Mouse (Mus musculus) cerebellum, adult 11-12 months (tissue): Measurements from ENCODE around the gene Smad1.
"Not testable (repeated sequence)": the region's sequence is repeated elsewhere in the genome, so short reads cannot be mapped to it uniquely, and the experiment has no call there.

ENCODE experiments used
- DNase-seq: peaks from one replicate; pipeline ENCODE4 v3.0.0; 2022

Smad1 gene

DNA sequence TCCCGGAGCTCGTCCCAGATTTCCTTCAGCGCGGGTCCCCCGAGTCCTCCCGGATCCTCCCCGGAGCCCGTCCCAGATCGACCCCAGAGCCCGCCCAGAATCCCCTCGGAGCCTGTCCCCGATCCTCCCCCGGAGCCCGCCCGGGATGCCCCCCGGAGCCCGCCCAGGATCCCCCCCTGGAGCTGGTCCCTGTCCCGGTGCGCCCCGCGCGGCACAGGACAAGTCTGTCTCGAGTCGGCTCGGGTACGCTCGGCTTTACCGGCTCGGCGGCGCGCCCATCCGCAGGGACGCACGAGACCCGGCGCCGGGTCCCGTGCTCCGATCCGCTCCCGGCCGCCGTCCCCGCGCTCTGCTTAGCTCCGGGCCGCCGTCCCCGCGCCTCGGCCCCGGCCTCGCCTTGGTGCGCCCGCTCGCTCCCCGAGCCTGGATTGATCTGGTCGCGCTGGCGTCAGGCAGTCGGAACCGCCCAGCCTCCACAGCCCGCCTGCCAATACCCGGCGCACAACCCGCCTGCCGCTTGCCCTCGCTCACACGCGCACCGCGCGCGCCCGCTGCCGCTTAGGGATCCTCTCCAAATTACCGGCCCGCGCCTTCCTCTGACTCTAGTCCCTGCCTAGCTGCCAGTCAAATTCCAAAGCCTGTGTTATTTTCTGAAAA lies at the start of gene Smad1:
TSS of gene Smad1 (minus strand) at position 525 of the 657 bp plus-strand sequence.
- peak; percentile 94 for DNase-seq

DNA sequence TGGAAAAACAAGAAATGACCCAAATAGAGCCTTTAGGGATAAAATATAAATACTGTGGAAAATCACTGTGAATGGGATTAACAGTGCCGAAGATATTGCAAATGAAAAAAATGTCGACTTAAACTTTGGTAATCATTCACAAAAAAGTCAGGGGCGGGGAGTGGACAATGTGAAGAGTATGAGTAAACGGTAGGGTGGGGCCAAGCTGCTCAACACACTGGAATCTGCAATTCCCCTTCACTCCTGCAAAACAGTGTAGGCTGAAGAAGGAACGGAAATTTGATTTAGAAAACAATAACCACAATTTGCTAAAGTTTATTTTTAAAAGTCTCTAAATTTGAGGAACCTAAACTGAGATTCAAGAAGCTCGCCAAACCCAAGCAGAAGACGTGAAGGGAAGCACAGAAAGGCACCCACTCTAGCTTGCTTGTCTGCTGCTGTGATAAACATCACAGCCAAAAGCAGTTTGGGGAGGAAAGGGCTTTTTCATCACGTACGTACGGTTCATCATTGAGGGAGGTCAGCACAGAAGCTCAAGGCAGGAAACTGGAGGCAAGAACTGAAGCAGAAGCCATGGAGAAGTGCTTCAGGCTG lies 48.0 kb upstream of the Smad1 start:
- DNase-seq: no peak

DNA sequence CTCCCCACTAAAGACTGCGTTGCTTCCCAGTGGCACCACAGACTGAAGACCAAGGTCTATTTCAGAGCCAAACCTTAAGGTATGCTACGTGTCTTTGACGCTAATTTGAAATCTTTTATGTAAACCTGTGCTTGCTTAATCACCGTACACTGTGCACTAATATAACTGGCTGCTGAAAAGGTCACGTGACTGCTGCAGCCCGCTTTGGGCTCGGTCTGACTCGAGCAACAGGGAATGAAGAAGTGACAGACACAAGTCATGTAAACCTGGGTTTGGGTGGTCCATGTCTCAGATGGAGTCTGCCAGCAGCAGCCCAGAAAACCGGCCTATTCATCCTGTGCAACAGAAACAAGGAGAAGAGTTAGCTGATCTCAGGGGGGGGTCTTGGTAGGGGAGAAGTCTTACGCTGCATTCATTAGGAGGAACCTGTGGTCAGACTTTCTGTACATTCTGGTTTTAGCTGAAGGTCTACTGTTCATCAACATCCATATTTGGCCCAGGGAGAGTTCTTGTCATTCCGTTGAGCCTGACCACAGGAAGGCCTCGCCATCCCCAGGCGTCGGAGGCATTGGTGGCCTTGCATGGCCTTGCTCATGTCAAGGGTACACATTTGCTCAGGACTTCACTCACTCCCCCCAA lies 44.3 kb upstream of the Smad1 start:
- DNase-seq: no peak

DNA sequence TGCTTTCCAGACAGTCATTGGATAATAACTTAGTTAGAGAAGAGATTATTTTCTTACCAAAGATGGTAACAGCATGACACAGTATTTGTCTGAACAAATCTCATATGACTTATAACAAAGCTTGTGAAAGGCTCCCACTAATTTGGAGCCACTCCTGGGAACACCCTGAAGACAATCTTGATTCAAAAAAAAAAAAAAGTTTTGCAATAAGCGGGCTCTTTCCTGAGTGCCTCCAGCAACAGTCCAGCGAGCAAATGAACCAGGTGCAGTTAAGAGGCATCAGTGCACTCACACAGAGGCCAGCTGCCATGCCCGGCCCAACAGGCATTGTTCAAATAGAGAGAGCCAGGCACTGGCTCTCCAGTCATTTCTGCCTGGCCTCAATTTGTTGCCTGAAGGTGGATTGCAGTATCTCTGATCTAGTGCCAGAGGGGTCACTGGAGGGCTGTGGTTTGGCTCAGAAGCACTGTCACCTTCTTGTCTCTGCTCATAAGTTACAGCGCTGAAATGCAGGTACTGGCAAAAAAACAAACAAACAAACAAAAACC lies 34.7 kb upstream of the Smad1 start:
- no peak for DNase-seq

DNA sequence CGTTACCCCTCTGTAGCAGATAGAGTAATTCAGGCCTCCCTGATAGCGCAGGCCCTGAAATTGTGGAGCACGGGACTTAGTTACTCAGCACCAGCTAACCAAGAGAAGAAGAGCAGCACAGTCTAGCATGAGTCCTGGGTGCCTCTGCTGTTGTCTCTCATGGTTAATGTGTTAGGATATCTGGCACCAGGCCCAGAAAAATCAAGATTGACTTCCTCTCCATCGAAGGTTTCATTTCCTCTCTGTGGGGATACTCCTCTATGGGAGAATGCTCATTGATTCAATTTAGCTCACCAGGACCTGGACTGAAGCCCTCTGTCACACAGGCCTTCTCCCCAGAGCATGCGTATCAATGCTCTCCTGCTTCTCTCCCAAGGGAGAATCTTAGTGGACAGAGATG lies 15.6 kb upstream of the Smad1 start:
- DNase-seq: no peak

DNA sequence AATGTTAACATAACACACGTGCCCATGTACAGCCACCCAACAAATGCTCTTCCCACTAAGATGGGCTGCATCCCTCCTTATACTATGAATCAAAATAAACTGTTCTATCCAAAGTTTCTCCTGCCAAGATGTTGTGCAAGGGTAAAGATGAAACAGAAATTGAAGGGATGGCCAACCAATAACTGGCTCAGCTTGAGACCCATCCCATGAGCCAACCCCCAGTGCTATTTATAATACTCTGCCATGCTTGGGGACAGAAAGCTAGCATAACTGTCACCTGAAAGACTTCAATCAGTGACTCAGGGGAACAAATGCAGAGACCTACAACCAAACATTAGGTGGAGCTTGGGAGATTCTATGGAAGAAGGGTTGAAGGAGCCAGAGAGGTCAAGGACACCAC lies 11.2 kb upstream of the Smad1 start:
- DNase-seq: no peak

DNA sequence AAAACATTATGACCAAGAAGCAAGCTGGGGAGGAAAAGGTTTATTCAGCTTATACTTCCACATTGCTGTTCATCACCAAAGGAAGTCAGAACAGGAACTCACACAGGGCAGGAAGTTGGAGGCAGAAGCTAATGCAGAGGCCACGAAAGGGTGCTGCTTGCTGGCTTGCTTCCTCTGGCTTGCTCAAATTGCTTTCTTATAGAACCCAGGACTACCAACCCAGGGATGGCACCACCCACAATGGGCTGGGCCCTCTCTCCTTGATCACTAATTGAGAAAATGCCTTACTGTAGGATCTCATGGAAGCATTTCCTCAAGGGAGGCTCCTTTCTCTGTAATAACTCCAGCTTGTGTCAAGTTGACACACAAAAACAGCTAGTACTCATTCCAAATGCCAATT lies 8.0 kb upstream of the Smad1 start:
- DNase-seq: not testable (repeated sequence)

DNA sequence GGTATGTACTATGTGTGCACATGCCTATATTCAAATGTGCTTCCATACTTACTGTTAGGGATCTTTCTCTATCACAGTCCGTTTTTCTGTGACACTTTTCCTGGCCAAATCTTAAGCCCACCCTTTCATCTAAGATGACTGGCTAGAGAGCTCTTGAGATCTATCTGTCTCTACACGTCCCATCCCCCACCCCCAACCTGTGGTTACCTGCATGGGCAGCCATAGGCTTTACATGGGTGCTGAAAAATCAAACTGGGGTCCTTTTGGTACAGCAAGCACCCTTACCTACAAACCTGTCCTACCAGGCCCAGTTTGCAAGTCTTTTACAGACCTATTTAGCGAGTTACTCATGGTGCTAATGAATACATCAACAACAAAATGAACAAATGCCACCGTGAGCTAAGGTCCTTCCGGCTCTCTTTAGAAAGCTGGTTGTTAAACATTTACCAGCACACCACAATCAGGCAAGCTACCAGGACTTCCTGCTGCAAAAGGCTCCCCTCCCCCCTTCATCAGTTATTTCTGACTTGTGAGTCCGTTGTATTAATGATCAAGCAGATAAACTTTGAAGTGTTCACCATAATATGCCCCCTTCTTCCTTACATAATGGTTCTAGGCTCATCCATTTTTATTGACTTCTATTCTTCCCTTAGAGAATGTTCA lies 5.7 kb upstream of the Smad1 start:
- DNase-seq: no peak

DNA sequence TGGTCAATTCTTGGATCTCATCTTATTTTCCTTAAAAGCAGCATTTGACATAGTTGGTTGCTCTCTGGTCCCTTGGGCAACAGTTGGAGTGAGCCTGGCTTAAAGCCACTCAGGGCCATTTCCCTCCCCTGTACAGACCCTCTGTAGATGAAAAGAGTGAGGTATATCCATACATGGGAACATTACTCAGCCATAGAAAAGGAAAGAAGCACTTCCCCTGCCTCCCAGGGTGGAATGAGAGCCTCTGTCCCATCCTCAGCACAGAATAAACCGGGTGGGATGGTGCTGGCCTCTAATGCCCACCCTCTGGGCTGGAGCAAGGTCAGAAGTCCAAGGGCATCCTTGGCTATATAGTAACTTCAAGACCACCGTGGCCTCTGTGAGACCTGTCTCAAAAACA lies 1.4 kb upstream of the Smad1 start:
- no peak for DNase-seq

DNA sequence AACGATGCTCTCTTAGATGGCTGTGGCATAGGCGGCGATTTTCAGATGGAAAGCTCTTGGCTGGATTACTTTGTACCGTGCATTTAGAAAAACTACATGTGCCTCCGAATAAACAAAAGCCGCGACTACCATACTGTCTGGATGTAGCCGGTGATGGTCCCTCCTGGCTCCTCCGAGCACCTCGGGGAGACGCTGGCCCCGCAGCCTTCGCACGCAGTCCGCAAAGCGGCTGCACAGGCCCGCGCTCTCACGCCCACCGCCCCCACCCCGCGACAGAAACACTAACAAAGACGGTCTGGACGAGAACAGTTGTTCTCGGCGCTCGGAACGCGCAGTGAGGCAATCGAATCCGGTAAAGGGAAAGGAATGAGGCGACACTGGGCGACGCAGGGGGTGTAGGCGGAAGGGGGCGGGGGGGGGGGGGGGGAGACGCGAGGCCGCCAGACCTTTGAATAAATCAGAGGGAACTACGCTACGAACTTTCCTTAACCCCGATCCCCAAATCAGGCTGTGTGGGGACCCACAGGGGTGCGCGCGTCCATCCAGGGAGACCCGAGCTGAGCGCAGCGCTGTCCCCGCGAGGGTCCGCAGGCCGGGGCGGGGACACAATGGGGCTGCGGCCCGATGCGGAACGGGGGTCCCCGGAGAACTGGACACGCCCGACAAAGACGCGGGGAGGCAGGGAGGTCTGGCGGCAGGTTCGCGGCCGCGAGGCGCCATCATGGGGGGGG lies 902 bp downstream of the Smad1 start:
- DNase-seq: peak; percentile 30

DNA sequence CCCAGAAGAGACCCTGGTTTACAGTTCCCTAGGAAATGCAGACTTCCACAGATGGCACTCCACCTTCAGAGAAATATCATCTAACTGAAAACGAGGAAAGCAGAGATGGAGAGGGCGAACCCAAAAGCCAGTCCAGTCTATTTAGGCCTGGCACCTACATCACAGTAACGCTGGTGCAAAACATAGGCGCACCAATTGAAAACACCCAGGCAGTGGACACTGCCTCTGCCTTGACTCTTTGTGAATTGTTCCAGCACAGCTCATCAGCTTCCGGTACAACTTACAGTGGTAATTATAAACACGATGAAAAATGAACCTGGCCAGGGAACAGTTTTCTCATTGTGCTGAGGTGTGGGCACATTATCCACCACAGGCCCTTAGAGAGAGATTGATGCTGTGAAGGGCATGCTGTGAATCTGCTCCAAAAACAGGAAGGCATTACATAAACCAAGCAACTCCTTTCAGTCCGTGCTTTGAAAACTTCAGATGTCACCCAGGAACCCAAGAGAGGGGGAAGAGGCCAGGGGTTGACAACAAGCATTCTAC lies 1.5 kb downstream of the Smad1 start:
- DNase-seq: no peak

DNA sequence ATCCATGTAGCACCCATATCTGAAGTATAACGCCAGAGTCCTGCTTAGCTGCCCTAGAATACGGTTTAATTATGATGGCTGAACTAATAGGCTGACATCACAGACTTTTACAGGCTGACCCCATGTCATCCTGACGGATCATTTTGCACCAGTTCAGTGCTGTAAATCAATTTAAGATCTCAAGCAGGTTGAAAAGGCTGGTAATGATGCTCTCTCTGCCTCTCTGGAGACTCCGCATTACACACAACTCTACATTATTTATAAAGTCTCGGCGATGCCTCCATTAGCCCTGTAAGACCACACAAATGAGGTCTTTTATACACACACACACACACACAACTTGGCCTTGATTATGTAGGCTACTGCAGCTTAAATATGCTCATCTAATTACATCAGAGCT lies 2.4 kb downstream of the Smad1 start:
- DNase-seq: no peak

DNA sequence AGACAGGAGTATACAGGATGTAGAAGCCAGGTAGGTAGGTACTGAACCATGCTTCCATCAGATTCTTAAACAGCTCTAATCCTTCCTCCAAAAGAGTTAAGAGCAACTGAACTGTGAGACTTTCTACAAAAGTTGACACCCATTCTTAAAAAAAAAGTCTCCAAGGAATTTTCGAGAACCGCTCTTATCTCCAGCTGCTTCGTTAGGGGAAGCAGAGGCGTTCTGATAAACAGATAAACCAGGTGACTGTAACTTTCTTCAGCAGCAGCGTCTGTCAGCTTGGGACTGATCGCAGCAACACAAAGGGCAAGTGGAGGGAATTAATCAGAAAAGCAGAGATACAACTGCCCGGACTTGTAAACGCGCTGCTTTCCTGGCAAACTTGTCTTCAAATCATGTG lies 5.3 kb downstream of the Smad1 start:
- DNase-seq: no peak

DNA sequence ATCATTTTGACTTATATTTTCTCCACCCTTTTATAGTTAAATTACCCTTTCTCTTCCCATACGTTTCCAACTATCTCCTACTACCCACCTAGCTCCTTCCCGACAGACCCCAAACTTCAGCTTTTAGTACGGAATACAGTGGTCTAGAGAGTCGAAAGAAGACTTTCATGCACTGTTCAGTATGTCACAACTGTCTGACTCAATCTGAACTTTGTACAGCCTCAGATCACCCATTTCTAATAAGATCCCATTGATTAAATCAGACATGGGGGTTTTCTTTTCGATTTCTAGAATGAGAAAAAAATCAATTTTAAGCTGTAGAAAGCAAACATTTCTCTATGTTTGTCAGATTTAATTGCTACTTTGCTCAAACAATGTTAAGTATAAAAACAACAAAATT lies 6.1 kb downstream of the Smad1 start:
- DNase-seq: no peak

DNA sequence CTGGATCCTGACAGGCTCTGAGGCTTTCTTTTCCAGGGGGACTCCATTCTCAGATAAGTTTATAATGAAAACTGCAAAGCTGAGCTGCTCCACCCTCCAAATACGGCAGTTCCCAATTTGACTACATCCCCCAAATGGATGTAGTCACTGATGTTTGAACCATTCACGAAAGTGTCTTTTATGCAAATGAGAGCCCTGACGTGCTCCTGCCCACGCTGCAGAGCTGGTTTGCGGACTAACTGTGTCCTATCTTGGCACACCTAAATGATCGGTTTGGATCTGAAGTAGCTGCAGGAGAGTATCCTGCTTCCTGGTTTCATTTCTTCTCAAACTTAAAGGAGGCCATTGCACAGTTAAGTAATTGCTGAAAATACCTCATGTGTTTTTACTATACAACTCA lies 6.7 kb downstream of the Smad1 start:
- no peak for DNase-seq

DNA sequence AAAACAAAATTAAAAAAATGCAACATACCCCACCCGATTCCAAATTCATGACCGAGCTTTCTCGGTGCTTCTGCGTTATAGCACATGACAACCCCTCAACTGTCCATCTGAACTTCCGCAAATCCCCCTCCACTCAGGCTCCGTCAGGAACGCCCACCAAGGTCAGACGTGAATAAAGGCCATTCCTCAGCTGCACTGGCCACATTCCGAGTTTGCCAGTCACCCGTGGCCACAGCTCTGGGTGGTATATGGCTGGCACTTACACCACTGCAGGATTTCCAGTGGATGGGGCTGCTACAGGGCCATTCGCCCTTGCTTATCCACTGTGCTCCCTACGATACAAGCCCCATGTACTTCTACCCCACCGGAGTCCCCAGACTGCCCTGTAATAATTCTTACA lies 7.9 kb downstream of the Smad1 start:
- DNase-seq: no peak

DNA sequence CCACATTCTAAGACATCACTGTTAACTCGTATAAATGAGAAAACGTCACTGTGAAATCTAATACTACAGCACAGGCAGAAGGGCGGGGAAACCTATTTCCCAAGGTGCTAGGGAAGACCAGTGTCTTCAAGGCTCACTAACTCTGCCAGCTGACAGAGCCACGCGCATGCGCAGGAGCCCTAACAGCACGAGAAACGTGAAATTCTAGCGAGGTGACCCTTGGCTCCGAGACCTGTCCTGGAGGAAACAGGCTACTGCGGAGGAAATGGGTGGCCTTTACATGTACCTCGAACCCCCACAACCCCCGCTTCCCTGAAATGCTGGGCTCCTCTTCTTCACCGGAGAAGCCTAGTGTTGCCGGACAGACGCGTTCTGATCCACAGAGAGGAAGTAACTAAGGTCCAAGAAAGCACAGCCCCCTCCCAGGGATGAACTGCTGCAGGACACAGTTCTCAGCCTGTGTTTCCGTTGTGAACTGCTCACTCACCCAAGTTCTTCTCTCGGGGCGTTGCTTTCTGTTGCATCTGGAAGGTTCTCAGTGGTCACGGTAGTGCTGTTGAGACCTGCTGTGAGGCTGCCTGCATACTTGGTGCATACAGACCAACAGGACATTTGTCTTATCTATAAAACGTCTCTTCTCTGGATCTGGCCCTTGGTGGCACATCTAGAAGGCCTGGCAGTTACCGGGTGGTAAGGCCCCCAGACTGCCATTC lies 10.1 kb downstream of the Smad1 start:
- DNase-seq: no peak

DNA sequence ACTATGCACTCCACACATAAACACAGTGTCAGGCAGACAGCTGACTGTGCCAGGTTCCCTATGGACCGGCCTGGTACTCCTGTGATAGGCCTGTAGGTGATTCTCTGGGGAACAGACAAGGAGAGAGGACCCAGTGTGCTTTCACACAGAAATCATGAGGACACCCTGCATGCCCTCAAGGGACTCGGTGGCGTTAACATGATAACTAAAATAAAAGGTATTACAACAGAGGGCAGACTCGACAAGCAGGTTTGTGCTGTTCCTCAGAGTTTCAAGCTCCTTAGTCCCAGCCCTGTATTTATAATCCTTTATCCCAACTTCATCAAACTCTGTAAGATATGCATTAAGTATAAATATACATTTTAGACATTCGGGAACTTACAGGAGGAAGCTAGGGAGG lies 12.5 kb downstream of the Smad1 start:
- no peak for DNase-seq

DNA sequence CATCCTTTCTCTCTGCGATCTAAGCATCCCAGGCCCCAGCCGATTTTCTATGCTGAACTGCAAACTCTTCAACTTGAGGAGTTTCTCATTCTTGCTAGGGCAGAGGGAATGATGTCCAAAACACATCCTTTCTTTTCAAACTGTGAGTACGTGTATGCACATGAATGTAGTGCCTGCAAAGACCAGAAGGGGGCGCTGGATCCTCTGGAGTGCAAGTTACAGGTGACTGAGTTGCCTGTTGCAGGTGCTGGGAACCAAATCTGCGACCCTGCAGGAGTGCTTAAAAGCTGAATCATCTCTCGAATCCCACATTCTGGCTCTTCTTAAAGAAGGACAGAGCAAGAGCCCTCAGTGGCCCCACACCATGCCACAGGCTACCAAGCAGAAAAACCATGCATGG lies 13.0 kb downstream of the Smad1 start:
- no peak for DNase-seq

DNA sequence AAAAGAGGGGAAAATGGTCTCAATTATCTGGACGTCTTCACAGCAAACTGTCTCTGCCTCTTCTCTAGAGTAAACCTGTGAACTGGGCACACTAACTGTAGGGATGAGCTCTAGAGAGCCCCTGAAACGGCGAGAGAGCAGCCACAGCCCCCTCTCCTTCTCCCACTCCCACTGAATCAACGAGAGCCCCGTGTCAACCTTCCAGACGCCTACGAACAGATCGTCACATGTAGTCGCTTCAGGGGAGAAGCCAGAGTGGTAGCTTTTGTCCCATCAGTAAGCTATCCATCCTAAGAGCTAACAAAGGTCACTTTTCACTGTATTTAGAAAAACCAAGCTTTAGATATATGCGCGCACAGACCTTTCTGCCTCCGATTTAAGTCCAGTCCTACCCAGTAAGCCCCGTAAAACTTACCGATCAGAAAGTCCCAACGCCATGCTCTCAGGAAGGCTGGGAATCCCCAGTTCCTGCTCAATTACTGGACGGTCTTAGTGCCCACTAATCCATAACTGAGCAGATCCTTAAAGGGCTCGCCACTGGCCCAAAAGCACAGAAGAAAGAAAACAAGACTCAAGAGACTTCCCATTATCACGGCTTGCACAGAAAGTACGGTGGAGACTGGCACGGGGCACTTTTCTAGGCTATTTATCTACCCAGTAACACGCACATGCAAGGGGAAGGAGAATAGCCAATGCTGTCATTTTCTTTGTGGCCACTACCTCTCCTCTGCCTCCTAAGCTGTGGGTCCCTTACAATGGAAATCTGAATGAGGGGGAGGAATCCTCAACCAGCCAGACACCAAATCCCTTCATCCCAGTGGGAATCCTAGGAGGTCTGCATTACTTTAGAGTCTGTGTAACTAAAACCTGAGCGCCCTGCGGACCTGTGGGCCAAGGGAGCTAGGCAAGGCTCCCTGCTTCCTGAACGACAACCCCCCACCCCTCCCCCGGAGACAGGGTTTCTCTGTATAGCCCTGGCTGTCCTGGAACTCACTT lies 14.7 kb downstream of the Smad1 start:
- no peak for DNase-seq

DNA sequence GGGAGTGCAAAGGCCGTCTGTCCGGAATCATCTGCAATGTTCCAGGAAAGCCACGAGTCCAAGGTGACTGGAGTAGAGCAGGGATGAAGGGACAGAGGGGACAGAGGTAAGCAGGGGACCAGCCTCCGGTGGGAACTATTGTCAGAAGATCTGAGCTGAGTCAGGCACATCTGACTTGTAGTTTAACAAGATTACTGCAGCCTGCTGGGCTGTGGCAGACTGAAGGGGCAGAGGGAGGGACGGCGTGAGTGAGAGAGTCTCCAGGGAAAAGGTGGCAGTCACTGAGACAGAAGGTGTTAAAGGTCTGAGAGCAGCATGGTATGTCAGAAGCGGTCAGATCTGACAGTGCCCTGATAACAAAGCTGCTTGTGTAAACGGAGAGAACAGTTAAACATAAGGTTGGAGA lies 16.5 kb downstream of the Smad1 start:
- DNase-seq: no peak
